Mouse (Mus musculus) spleen, adult 2 months (tissue): ENCODE data around the gene Ccdc141. TPM values are rescaled to one million over a fixed set of nuclear protein-coding genes. Genes with fewer than 3 reads are reported as not detected.

ENCODE experiments used
- DNase-seq, 2 experiments: peaks; one replicate each; pipeline versions ENCODE4 v3.0.0 to v3.0.0-alpha.2; 2012 to 2021; ENCODE audit warnings: low spot score in 2 of 2, low read depth in 1 of 2
- H3K27ac ChIP-seq: fragments of 200-500 bp; 2 replicates; pipeline ENCODE4 v1.5.1; 2012; ENCODE audit warnings: low read length, inconsistent platforms; ENCODE audit not compliant: insufficient read depth
- H3K27me3 ChIP-seq: fragments of 200-500 bp; 2 replicates; pipeline ENCODE4 v1.6.1; 2012; ENCODE audit warnings: mild to moderate bottlenecking, moderate library complexity, low read length, inconsistent platforms; ENCODE audit not compliant: control insufficient read depth, insufficient read depth
- H3K36me3 ChIP-seq: fragments of 200-500 bp; 2 replicates; pipeline ENCODE4 v1.6.1; 2012; ENCODE audit warnings: mild to moderate bottlenecking, low read length, inconsistent platforms; ENCODE audit not compliant: control insufficient read depth, insufficient read depth
- H3K4me1 ChIP-seq: fragments of 200-500 bp; 2 replicates; pipeline ENCODE4 v1.6.1; 2011; ENCODE audit warnings: inconsistent platforms; ENCODE audit not compliant: control insufficient read depth, insufficient read depth, insufficient read length
- H3K4me3 ChIP-seq: fragments of 200-500 bp; 2 replicates; pipeline ENCODE4 v1.5.1; 2011; ENCODE audit warnings: mild to moderate bottlenecking, inconsistent platforms; ENCODE audit not compliant: insufficient read depth, insufficient read length; ENCODE audit errors: extremely low read depth
- CTCF ChIP-seq: fragments of 200-500 bp; IDR thresholded peaks from 2 replicates; pipeline ENCODE4 v1.5.1; 2011; ENCODE audit warnings: mild to moderate bottlenecking, inconsistent platforms; ENCODE audit not compliant: insufficient read depth, insufficient read length, insufficient replicate concordance; ENCODE audit errors: extremely low read depth
- POLR2A ChIP-seq: fragments of 200-500 bp; IDR thresholded peaks from 2 replicates; pipeline ENCODE4 v1.6.1; 2011; ENCODE audit warnings: low read depth, low read length, inconsistent platforms
- WGBS: fragments of 180-500 bp; shearing (Covaris S2); methylation state at CpG from one replicate; pipeline ENCODE4 v1.1.7; 2018; 5-methylcytosine and 5-hydroxymethylcytosine counted together
- polyA plus RNA-seq: library from polyadenylated mRNA; depleted of rRNA; stranded (reverse); fragments of >200 nt; gene quantifications from 2 replicates; pipeline ENCODE4 v1.2.3, GENCODE M21; 2012

Ccdc141 gene
- polyA plus RNA-seq, 1 experiment = 0.77 TPM

DNA sequence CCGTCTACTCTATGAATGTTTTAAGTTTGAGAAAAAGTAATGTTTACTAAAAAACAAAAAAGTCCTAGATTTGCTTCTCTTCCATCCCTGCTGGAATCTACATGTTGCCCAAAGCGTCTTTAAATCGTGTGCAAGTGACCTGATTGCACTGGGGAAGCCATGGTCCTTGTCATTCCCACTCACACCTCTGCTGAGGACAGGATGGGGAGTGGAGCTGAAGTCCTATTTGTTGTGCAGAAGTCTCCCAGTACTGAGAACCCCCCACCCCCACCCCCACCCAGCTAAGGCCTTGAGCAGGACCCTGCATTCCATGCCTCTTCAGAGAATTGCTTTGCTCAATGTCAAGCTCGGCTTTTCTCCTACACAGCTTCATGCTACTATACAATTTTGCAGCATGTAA lies 1.2 kb downstream of the Ccdc141 start:
- no peak overlapping the region for H3K4me3 ChIP-seq
- no peaks in the 10 kb centered on the region for H3K27me3 ChIP-seq
- WGBS = 90% methylated on average over 4 of the region's 4 CpGs
- no peaks in the 10 kb centered on the region for H3K36me3 ChIP-seq
- TF ChIP-seq POLR2A = no peak
- TF ChIP-seq CTCF = no peak
- no peaks in the 10 kb centered on the region for H3K4me1 ChIP-seq
- no peak overlapping the region for H3K27ac ChIP-seq
- DNase-seq = no peak

DNA sequence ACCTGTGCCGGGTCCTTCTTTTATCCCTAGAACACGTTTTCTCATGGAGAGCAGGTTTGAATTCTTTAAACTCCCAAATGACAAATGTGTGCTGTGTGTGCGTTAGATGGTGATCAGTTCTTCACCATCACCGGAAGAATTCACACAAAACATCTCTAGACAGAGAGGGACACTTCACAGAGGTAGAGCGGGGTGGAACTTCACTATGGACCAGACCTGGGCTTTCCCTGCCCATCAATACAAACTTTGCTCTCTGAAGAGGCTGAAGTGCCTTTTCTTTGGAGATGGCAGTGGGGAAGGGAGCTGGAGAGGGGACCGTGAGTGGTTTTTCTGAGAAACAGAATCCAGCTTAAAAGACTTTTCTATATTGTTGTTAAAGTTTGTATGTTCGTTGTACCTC lies 1.7 kb downstream of the Ccdc141 start:
- no peaks in the 10 kb centered on the region for H3K4me1 ChIP-seq
- H3K27me3 ChIP-seq = no peaks in the 10 kb centered on the region
- no peak overlapping the region for H3K27ac ChIP-seq
- WGBS = 92% methylated on average over 7 of the region's 7 CpGs
- H3K36me3 ChIP-seq = no peaks in the 10 kb centered on the region
- no peak for DNase-seq
- no peak overlapping the region for H3K4me3 ChIP-seq
- TF ChIP-seq CTCF = no peak

DNA sequence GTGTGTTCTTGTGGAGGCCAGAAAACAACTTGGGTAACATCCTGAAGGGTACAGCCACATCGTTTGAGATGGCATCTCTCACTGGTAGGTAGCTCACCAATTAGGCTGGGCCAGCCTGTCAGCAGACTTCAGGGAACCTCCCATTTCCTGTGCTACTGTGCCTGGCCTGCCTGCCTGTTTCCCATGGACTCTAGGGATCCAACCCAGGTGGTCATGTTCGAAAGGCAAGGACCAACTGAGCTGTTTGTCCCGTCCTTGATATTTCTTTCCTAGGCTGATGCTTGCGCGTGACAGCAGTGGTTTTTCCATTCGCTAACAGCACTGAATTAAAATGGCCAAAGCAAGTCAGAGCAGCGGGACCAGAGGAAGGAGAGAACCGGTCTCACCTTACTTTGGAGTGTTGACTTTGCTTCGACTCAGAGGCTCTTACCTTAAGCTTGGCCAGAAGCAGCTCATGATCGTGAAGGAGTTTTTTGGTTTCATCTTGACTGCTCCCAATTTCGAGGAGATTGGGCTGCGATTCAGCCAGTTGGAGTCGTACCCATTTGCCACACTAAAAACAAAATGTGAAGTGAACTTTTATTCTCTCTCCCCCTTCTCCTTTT lies 2.3 kb downstream of the Ccdc141 start:
- no peaks in the 10 kb centered on the region for H3K27me3 ChIP-seq
- no peak for DNase-seq
- H3K4me1 ChIP-seq = no peaks in the 10 kb centered on the region
- 88% methylated on average over 13 of the region's 13 CpGs for WGBS
- no peak overlapping the region for H3K4me3 ChIP-seq
- no peak overlapping the region for H3K27ac ChIP-seq
- no peak for TF ChIP-seq CTCF
- no peak for TF ChIP-seq POLR2A
- no peaks in the 10 kb centered on the region for H3K36me3 ChIP-seq

DNA sequence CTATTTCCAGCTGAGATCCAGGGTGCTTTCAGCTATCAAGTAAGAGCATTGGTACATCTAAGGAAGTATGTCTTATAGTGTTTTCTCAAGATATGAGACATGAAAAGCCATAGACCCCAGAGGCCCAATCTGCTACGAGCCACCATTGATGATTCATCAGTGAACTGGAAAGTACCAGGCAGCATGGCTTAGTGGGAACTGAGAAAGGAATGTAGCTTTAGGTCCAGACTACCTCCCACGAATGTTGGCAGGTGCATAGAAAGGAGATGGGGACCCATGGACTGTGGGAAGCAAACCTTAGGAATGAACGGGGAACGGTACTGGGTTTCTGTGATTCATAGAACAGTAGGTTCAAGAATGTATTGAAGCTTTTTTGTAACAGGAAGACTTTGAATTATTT lies 4.1 kb downstream of the Ccdc141 start:
- no peaks in the 10 kb centered on the region for H3K36me3 ChIP-seq
- no peak overlapping the region for H3K27ac ChIP-seq
- H3K4me1 ChIP-seq = no peaks in the 10 kb centered on the region
- no peaks in the 10 kb centered on the region for H3K27me3 ChIP-seq
- no peak overlapping the region for H3K4me3 ChIP-seq
- DNase-seq = no peak
- no peak for TF ChIP-seq CTCF
- TF ChIP-seq POLR2A = no peak
- 84% methylated on average over 4 of the region's 4 CpGs for WGBS

DNA sequence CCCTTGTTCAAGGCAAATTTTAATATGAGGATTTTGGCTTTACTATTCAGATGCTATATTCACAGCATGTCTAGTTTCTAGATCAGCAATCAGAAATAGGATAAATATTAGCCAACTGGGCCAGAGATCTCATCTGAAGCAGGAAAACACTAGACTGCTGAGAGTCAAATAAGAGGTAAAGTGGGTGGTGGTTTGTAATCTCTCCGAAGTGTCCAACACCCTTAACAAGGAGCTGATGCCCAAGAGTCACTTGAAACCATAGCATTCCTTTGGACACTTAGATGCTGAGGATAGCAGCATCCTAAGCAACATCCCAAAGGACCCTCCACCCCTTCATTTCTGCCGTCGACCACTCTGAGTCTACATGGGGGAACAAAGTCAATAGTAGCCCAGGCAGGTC lies 5.8 kb downstream of the Ccdc141 start:
- Histone ChIP-seq H3K4me1 (no peaks in the 10 kb centered on the region), H3K4me3 (no peak overlapping the region), H3K27ac (no peak overlapping the region), H3K36me3 (no peaks in the 10 kb centered on the region), H3K27me3 (no peaks in the 10 kb centered on the region)
- TF ChIP-seq POLR2A (no peak), CTCF (no peak)
- DNase-seq = no peak
- 88% methylated on average over 3 of the region's 3 CpGs for WGBS

DNA sequence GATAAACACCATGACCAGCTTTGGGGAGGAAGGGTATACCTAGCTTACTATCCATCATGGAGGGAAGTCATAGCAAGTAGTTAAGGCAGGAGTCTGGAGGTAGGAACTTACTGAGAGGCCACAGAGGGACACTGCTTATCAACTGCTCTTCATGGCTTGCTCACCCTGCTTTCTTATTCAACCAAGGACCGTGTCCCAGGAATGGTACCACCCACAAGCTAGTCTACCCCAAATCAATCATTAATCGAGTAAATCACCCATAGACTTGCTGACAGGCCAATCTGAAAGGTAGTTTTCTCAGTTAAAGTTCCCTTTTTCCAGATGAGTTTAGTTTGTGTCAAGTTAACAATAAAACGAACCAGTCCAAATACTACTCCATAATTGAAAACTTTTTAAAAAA lies 7.1 kb downstream of the Ccdc141 start:
- Histone ChIP-seq H3K4me1 (no peaks in the 10 kb centered on the region), H3K36me3 (no peaks in the 10 kb centered on the region), H3K4me3 (no peak overlapping the region), H3K27me3 (no peaks in the 10 kb centered on the region), H3K27ac (no peak overlapping the region)
- WGBS = 77% methylated on average over 3 of the region's 3 CpGs
- no peak for TF ChIP-seq CTCF
- no peak for TF ChIP-seq POLR2A
- DNase-seq = no peak

DNA sequence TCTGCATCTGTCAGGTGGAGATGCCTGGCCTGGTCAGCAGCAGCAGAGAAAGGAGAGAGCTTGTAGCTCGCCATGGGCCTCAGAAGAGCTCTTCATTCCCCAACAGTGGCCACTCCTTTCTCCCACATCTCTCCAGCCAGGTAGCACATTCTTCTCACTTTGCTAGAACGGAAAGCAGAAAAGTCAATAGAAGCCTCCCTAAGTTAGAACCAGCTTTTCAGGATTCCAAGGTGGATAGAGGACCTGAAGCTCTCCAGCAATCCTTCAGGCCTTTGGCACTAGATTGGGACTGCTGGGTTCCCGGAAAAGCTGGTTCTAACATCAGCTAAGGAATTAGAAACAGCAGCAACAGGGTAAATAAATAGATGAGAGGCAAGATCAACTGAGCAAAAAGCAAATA lies 8.3 kb downstream of the Ccdc141 start:
- Histone ChIP-seq H3K36me3 (no peaks in the 10 kb centered on the region), H3K27ac (no peak overlapping the region), H3K4me3 (no peak overlapping the region), H3K27me3 (no peaks in the 10 kb centered on the region), H3K4me1 (no peaks in the 10 kb centered on the region)
- WGBS = 84% methylated on average over 3 of the region's 3 CpGs
- TF ChIP-seq CTCF (no peak), POLR2A (no peak)
- DNase-seq = no peak
